In the genomic region with DNA sequence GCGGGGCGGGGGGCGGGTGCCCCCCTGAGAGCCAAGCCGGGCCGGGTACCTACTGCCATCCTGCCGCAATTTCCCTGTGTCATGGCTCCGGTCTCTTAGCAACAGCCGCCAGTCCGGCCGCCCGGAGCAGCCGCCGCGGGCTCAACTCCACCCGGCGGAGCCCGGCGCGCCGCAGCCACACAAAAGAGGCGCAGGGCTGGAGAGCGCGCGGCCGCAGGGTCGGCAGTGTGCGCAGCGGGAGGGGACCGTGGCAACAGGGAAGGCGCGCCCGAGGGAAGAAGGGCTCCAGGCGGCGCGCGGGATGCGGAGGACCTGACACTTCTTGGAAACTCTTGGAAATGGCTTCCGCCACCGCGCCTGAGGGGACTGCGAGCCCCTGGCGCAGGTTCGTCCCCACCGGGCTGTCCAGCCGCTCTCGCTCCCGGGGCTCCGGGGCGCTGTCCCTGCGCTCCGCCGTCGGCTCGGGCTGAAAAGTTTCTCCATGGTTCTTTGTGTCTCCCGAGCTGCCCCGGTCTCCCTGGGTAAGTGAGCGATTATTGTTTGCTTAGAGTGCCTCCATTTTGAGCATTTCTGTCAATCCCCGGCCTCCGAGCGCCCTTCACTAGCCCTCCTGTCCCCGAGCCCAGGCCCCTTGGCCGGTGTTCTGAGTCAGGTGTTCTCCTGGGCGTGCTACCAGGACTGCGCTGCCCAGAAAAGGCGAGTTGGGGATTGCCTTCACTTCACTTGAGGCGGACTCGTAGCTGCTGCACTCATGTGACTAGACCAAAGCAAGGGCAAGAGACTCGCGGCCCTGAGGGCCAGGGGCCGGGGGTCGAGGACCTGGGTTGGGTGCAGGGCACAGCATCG, we compare ENCODE assay signal across 8 mouse cellular contexts. TPM values are rescaled to one million over a fixed set of nuclear protein-coding genes. Genes with fewer than 3 reads are reported as not detected.
DNase-seq lines count a peak whose midpoint lies in the region; ATAC-seq and TF ChIP-seq lines count a peak whose summit lies in the region.

No protein-coding gene starts in this region.

- no peaks in the 10 kb centered on the region for H3K9me3 ChIP-seq in lung, embryonic 16.5 days (ENCODE audit: control insufficient read depth, low read length)
- H3K9me3 ChIP-seq in stomach, embryonic 15.5 days, result no peaks in the 10 kb centered on the region

- DNase-seq in lung, postnatal 14 days, result no peak
- DNase-seq in embryo, embryonic 11.5 days (ENCODE audit: low read depth, low spot score), result peak; percentile 27
- peak; percentile 30 to 39 for DNase-seq in heart, adult 2 months
- DNase-seq in kidney, postnatal 14 days, result peak; percentile 22
- no peak for DNase-seq in thymus, postnatal 10 days (ENCODE audit: low spot score in 2 of 2)

- WGBS in lung, embryonic 16.5 days, result under 1% methylated on average over 60 of the region's 72 CpGs
- WGBS in heart, adult 2 months, result under 1% methylated on average over 69 of the region's 72 CpGs
- under 1% methylated on average over 69 of the region's 72 CpGs for WGBS in stomach, embryonic 15.5 days

- H3K4me2 ChIP-seq in lung, embryonic 16.5 days (ENCODE audit: low read depth, low read length), result peak overlapping the region; percentile 81
- peak overlapping the region; percentile 93 for H3K4me2 ChIP-seq in stomach, embryonic 15.5 days

- intact Hi-C loops in heart, adult 2 months (cut with DNase I), result no loop called here

- no peak for TF ChIP-seq POLR2A in heart, adult 2 months (IDR thresholded peaks at IDR 0.05; ENCODE audit: insufficient read depth, low read depth, low read length)

- H3K79me2 ChIP-seq in heart, adult 2 months (replicated peaks; ENCODE audit: control insufficient read depth, insufficient read depth, low read length), result no peaks in the 10 kb centered on the region

- H3K27ac ChIP-seq in lung, embryonic 16.5 days (ENCODE audit: low read length), result no peak overlapping the region
- H3K27ac ChIP-seq in heart, adult 2 months, result no peak overlapping the region
- H3K27ac ChIP-seq in stomach, embryonic 15.5 days, result no peak overlapping the region

- peaks cover 52% of the 10 kb centered on the region for H3K27me3 ChIP-seq in lung, embryonic 16.5 days (ENCODE audit: control insufficient read depth, insufficient read depth, low read depth, low read length)
- peaks cover 21% of the 10 kb centered on the region for H3K27me3 ChIP-seq in heart, adult 2 months (ENCODE audit: control insufficient read depth, insufficient read depth, low read length)
- H3K27me3 ChIP-seq in stomach, embryonic 15.5 days (replicated peaks), result peaks cover 51% of the 10 kb centered on the region

- H3K4me1 ChIP-seq in lung, embryonic 16.5 days (replicated peaks; ENCODE audit: control insufficient read depth, insufficient read depth, low read length), result peaks cover 23% of the 10 kb centered on the region
- H3K4me1 ChIP-seq in heart, adult 2 months (ENCODE audit: control insufficient read depth, insufficient read depth, low read length), result peaks cover 2% of the 10 kb centered on the region; the same call in 1 of the 2 replicates
- H3K4me1 ChIP-seq in stomach, embryonic 15.5 days, result peaks cover 32% of the 10 kb centered on the region

- no peak for TF ChIP-seq EP300 in heart, adult 2 months (IDR thresholded peaks at IDR 0.05; ENCODE audit: insufficient read depth, low read depth, low read length)

- H3K36me3 ChIP-seq in lung, embryonic 16.5 days (ENCODE audit: control insufficient read depth, insufficient read depth, low read length), result no peaks in the 10 kb centered on the region
- no peaks in the 10 kb centered on the region for H3K36me3 ChIP-seq in heart, adult 2 months (ENCODE audit: control insufficient read depth, insufficient read depth, low read length)
- no peaks in the 10 kb centered on the region for H3K36me3 ChIP-seq in stomach, embryonic 15.5 days

- peak overlapping the region; percentile 56 for H3K4me3 ChIP-seq in lung, embryonic 16.5 days (ENCODE audit: low read length)
- peak overlapping the region; percentile 40 for H3K4me3 ChIP-seq in heart, adult 2 months
- H3K4me3 ChIP-seq in stomach, embryonic 15.5 days (replicated peaks), result peak overlapping the region; percentile 49

- peak overlapping the region; percentile 35 for H3K9ac ChIP-seq in lung, embryonic 16.5 days (ENCODE audit: low read length)
- no peak overlapping the region for H3K9ac ChIP-seq in heart, adult 2 months (ENCODE audit: low read depth, low read length)
- H3K9ac ChIP-seq in stomach, embryonic 15.5 days, result no peak overlapping the region

- peak; percentile 57 for ATAC-seq in lung, embryonic 16.5 days (ENCODE audit: low read depth)
- peak; percentile 47 for ATAC-seq in megakaryocyte progenitor cell, adult 5-6 weeks (replicated peaks; ENCODE audit: poor library complexity)
- ATAC-seq in stomach, embryonic 15.5 days (ENCODE audit: insufficient read depth, low FRiP score, low read depth), result peak; percentile 29; the same call in 1 of the 2 replicates

- no peak for TF ChIP-seq CTCF in heart, adult 2 months (IDR thresholded peaks at IDR 0.05)

RNA-seq across cellular contexts. Expression of a gene that starts 10.8 kb away (rescaled TPM):
- polyA plus RNA-seq in lung, embryonic 16.5 days (2015; fragmentation: Nextera tagmentation; extraction: Ambion mirVana), result 0.04 TPM in 1 of 2 replicates, not detected in the other
- total RNA-seq in heart, adult 2 months (2021), result under 1 TPM in 1 of 2 experiments, not detected in 1; 0.23 TPM
- polyA plus RNA-seq in heart, adult 2 months (2012; rRNA removed), result 0.02 and 0.09 TPM in 2 replicates
- total RNA-seq in megakaryocyte progenitor cell, adult 5-6 weeks (2015), result not detected in 2 replicates
- total RNA-seq in megakaryocyte progenitor cell, adult 5-6 weeks (2017), result not detected in 2 replicates
- 0.40 and 0.48 TPM in 2 replicates for polyA plus RNA-seq in stomach, embryonic 15.5 days (2015; fragmentation: Nextera tagmentation; extraction: Ambion mirVana)

Comparison
In these comparisons a context has a peak if more than half of its experiments do, and no peak if none do; other contexts are left out.
1. DNase-seq: peak in embryo, embryonic 11.5 days (single experiment), heart, adult 2 months (2 of 2) and kidney, postnatal 14 days (single experiment); none in lung, postnatal 14 days (single experiment) and thymus, postnatal 10 days (0 of 2).
2. Peak in every context shown above with its lines, with median percentiles within 50 percentile points of each other: ATAC-seq and H3K4me3 ChIP-seq.